Mouse (Mus musculus) MEL (cell line): ENCODE measurements around the gene Ntsr2.

Source experiments
- CTCF ChIP-seq, 3 experiments: IDR thresholded peaks in 2 of 3; conservative IDR thresholded peaks in 1 of 3; 2 replicates each; pipeline ENCODE4 v1.5.1; 2011 to 2012; ENCODE audit warnings: low read length in 3 of 3, low read depth in 2 of 3, mild to moderate bottlenecking in 2 of 3, improper control_type of control experiment in 1 of 3, inconsistent platforms in 1 of 3, mixed read lengths in 1 of 3, moderate library complexity in 1 of 3; ENCODE audit not compliant: control insufficient read depth in 1 of 3, insufficient read depth in 1 of 3, poor library complexity in 1 of 3, severe bottlenecking in 1 of 3
- ETS1 ChIP-seq: IDR thresholded peaks from 2 replicates; pipeline ENCODE4 v1.6.1; 2012; ENCODE audit warnings: low read depth, mild to moderate bottlenecking, inconsistent platforms, low read length, improper control_type of control experiment, moderate library complexity
- MEF2A ChIP-seq: IDR thresholded peaks from 2 replicates; pipeline ENCODE4 v1.6.1; 2014; ENCODE audit warnings: low read depth, mild to moderate bottlenecking, inconsistent platforms, low read length, improper control_type of control experiment; ENCODE audit not compliant: poor library complexity, insufficient replicate concordance, severe bottlenecking; ENCODE audit errors: extremely low read depth
- MXI1 ChIP-seq: IDR thresholded peaks from 2 replicates; pipeline ENCODE4 v1.6.1; 2011; ENCODE audit warnings: mild to moderate bottlenecking, low read depth, low read length, improper control_type of control experiment
- POLR2AphosphoS2 ChIP-seq: IDR thresholded peaks from 2 replicates; pipeline ENCODE4 v1.6.1; 2011; ENCODE audit warnings: low read length, improper control_type of control experiment
- UBTF ChIP-seq: IDR thresholded peaks from 2 replicates; pipeline ENCODE4 v1.6.1; 2012; ENCODE audit warnings: low read depth, mild to moderate bottlenecking, inconsistent platforms, low read length, improper control_type of control experiment, moderate library complexity, borderline replicate concordance; ENCODE audit not compliant: insufficient read depth

DNA sequence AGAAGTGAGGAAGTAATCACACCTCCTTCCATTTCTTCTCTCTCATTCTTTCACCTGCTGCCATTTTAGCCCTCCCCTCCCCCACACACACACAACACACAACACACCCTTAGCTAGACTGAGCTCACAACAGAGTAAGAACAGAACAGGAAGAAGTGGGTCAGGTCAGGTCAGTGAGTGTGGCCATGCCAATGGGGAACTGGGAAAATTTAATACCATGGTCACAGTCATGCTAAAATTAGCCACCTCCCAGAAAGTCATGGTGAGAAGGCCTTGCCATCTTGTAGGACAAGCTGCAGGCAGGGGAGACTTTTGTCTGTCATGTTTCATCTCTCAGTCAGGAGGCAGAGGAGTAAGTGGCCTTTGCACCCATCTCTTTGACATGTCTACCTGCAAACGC is 45.5 kb downstream of the Ntsr2 start:
- TF ChIP-seq MEF2A (no peak), MXI1 (no peak), UBTF (no peak), CTCF (IDR thresholded peaks at IDR 0.05 in 2 of 3, conservative IDR thresholded peaks at IDR 0.05 in 1 of 3; ENCODE audit: control insufficient read depth in 1 of 3, insufficient read depth in 1 of 3, low read depth in 2 of 3, low read length in 3 of 3, poor library complexity in 1 of 3, severe bottlenecking in 1 of 3) (no peak), ETS1 (no peak), POLR2AphosphoS2 (no peak)
